Mouse (Mus musculus) cerebellum, postnatal 4 days (tissue): ENCODE measurements around the gene Dnah8.
A peak's percentile ranks its signal among the peaks of the same experiment; 100 is the strongest.

Source experiments
- DNase-seq, 2 experiments: peaks; one replicate each; pipeline ENCODE4 v3.0.0; 2022; ENCODE audit warnings: low spot score in 2 of 2, mixed read lengths in 1 of 2

Gene Dnah8

GRCm38 (mm10) chr17:30878626-30879025 is 254.5 kb downstream of the Dnah8 start:
- DNase-seq = no peak

GRCm38 (mm10) chr17:30880391-30880790 is 256.2 kb downstream of the Dnah8 start:
- no peak for DNase-seq

GRCm38 (mm10) chr17:30881001-30881400 is 256.8 kb downstream of the Dnah8 start:
- no peak for DNase-seq

GRCm38 (mm10) chr17:30882206-30882605 is 258.1 kb downstream of the Dnah8 start:
- no peak for DNase-seq

GRCm38 (mm10) chr17:30883534-30883933 is 259.4 kb downstream of the Dnah8 start:
- no peak for DNase-seq

GRCm38 (mm10) chr17:30892086-30892485 is 267.9 kb downstream of the Dnah8 start:
- DNase-seq = no peak

DNA sequence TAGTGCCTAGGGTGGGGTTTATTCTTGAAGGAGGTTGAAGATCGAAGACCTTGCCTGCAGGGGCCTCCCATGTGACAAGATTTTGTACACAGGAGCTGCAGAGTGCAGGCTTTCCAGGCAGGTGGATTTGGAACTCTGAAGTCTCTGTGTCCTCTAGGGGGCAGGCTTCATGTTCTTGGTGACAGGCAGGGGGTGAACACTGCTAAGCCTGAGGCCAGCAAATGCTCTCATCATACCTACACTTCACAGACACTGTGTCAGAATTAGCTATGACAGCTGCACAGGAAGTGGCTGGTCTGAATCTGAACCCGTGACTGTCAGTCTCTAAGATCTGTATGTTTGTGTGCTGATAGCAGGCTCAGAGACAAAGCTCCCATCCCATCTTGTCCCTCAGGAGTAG is 268.6 kb downstream of the Dnah8 start:
- no peak for DNase-seq

GRCm38 (mm10) chr17:30897075-30897474 is 272.9 kb downstream of the Dnah8 start:
- DNase-seq = no peak

- DNase-seq = no peak
Measured at GRCm38 (mm10) chr17:30901627-30902026, 277.5 kb downstream of the Dnah8 start, which contains the start of gene Glp1r. Gene Glp1r (plus strand): TSS chr17:30901817.

DNA sequence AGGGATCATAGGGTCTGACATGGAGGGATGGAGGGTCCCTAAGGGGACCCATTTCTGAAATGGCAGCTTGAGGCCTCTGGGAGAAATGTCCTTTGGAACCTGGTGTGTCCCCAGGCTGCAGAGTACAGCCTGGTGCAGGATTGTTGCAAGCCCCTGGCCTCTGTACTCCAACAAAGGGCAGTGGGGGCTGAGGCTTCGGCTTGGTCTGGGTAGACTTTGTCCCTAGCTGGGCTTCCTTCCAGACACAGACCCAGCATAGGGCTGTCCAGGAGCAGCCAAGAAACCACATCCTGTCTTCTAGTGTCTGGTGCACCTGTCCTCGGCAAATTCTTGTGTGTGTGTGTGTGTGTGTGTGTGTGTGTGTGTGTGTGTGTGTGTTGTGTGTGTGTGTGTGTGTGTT is 279.9 kb downstream of the Dnah8 start:
- no peak for DNase-seq

GRCm38 (mm10) chr17:30907577-30907976 is 283.4 kb downstream of the Dnah8 start:
- DNase-seq = no peak

GRCm38 (mm10) chr17:30910866-30911731 is 286.9 kb downstream of the Dnah8 start:
- peak in 1 of 2 experiments; percentile 28 for DNase-seq

GRCm38 (mm10) chr17:30911732-30912088 is 287.6 kb downstream of the Dnah8 start:
- DNase-seq = no peak

DNA sequence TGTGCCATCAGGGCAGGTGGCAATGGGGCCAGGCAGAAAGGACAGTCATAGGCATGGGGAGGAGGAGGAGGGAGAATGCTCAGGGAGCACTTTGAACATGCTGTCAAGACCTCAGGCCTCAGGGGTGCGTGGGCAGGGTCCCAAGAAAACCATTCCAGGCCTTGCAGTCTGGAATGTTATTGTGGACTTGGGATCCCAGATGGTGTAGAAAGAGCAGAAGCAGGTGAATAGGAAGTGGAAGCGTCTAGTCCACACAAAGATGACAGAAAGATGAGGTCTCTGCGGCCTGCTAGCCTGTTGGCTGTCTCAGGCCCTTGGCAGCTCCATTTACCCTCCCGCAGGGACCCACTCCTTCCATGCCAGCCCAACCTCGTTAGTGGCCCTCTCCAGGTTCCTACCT is 288.4 kb downstream of the Dnah8 start:
- DNase-seq = no peak

GRCm38 (mm10) chr17:30914264-30914663 is 290.1 kb downstream of the Dnah8 start:
- DNase-seq = no peak

- no peak for DNase-seq
Measured at GRCm38 (mm10) chr17:30923566-30923965, 299.4 kb downstream of the Dnah8 start.
